In the genomic region with DNA sequence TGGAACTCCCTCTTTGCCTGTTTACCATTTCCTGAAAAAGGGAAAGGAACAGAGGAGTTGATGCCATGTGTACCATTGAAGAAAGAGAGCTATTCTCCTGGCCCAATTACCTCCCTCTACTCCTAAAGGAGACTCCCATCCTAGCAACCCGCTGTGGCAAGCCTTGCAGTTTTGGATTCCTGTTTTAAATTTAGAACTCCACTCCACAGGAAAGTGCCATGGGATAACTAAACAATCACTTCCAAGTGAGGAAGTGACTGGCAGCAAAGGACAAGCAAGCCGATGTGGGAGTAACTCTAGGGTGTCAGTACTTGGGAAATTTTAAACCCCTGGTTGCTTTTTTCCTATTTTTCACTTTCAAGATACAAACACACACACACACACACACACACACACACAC, we compare ENCODE assay signal across 24 mouse cellular contexts. TPM values are rescaled to one million over a fixed set of nuclear protein-coding genes. Genes with fewer than 3 reads are reported as not detected.
DNase-seq lines count a peak whose midpoint lies in the region; ATAC-seq and TF ChIP-seq lines count a peak whose summit lies in the region.
"Had no signal": no experiment of that assay in that cellular context is flagged by ENCODE, and none has a peak within 500 bp of the region (broad histone marks: within the 10 kb centered on the region; RNA-seq: fewer than 3 reads in every experiment).

No protein-coding gene starts in this region.

- no peak for DNase-seq in heart, embryonic 10.5 days (ENCODE audit: low spot score)
- DNase-seq in heart, postnatal 4 days: no peak
- no peak for DNase-seq in heart, adult 18-20 months
- no peak for DNase-seq in lung, postnatal 0 days (ENCODE audit: low spot score)
- DNase-seq in lung, postnatal 4 days: no peak
- no peak for DNase-seq in neural tube, embryonic 10.5 days (ENCODE audit: extremely low spot score, low spot score)
- DNase-seq: adrenal gland, postnatal 10 days; cerebellum, adult 11 months; cerebellum, adult 9-10 months; cerebellum, postnatal 36 days; gastrocnemius, postnatal 25 days; kidney, adult 9 months; kidney, postnatal 10 days; layer of hippocampus, postnatal 36 days; left cerebral cortex, postnatal 4 days; liver, postnatal 0 days; thymus, adult 2 months; thymus, postnatal 36 days had no signal

- no peak for TF ChIP-seq CTCF in lung, postnatal 0 days (IDR thresholded peaks at IDR 0.05)

- H3K27ac ChIP-seq in heart, embryonic 10.5 days: peak overlapping the region; percentile 77
- peak overlapping the region; percentile 88 for H3K27ac ChIP-seq in heart, embryonic 15.5 days
- 0 out of 2 replicates have a peak overlapping the region, but pooled peaks have one; percentile 27 for H3K27ac ChIP-seq in lung, postnatal 0 days (ENCODE audit: low read length)
- H3K27ac ChIP-seq: forebrain, embryonic 13.5 days; hindbrain, embryonic 14.5 days; liver, embryonic 12.5 days; midbrain, embryonic 13.5 days had no signal

- no peaks in the 10 kb centered on the region for H3K27me3 ChIP-seq in heart, embryonic 10.5 days (ENCODE audit: insufficient read depth, poor library complexity, severe bottlenecking)
- no peaks in the 10 kb centered on the region for H3K27me3 ChIP-seq in heart, embryonic 15.5 days
- H3K27me3 ChIP-seq in lung, postnatal 0 days (replicated peaks; ENCODE audit: insufficient read depth, low read length): no peaks in the 10 kb centered on the region
- H3K27me3 ChIP-seq: liver, embryonic 12.5 days; Patski had no signal

- no peak for TF ChIP-seq EP300 in lung, postnatal 0 days (IDR thresholded peaks at IDR 0.05)

- peak overlapping the region; percentile 25 for H3K4me2 ChIP-seq in heart, embryonic 15.5 days
- no peak overlapping the region for H3K4me2 ChIP-seq in lung, postnatal 0 days (replicated peaks; ENCODE audit: low read depth, low read length)
- H3K4me2 ChIP-seq: forebrain, embryonic 13.5 days; hindbrain, embryonic 14.5 days; liver, embryonic 12.5 days; midbrain, embryonic 13.5 days had no signal

- ATAC-seq in heart, embryonic 15.5 days (replicated peaks; ENCODE audit: insufficient number of reproducible peaks, insufficient read depth, low FRiP score, low read depth): 0 out of 2 replicates have a peak, but pooled peaks have one; percentile 41
- ATAC-seq in lung, postnatal 0 days: no peak
- ATAC-seq: liver, embryonic 12.5 days; liver, postnatal 0 days; midbrain, embryonic 13.5 days; Patski had no signal

- 15% methylated on average over 2 of the region's 2 CpGs for WGBS in heart, embryonic 10.5 days
- 19% methylated on average over 2 of the region's 2 CpGs for whole genome bisulfite sequencing in heart, embryonic 15.5 days
- 20% methylated on average over 2 of the region's 2 CpGs for WGBS in lung, postnatal 0 days

- no peak overlapping the region for H3K4me3 ChIP-seq in heart, embryonic 10.5 days
- H3K4me3 ChIP-seq in heart, embryonic 15.5 days: no peak overlapping the region
- no peak overlapping the region for H3K4me3 ChIP-seq in lung, postnatal 0 days (ENCODE audit: low read depth, low read length)
- H3K4me3 ChIP-seq: forebrain, embryonic 13.5 days; liver, embryonic 12.5 days; midbrain, embryonic 13.5 days had no signal

- no peaks in the 10 kb centered on the region for H3K9me3 ChIP-seq in heart, embryonic 10.5 days
- H3K9me3 ChIP-seq in heart, embryonic 15.5 days (replicated peaks): no peaks in the 10 kb centered on the region
- no peaks in the 10 kb centered on the region for H3K9me3 ChIP-seq in lung, postnatal 0 days (ENCODE audit: low read length)
- H3K9me3 ChIP-seq: forebrain, embryonic 13.5 days; liver, embryonic 12.5 days; midbrain, embryonic 13.5 days had no signal

- H3K9ac ChIP-seq in heart, embryonic 15.5 days: no peak overlapping the region
- H3K9ac ChIP-seq in lung, postnatal 0 days (replicated peaks; ENCODE audit: low read depth): no peak overlapping the region
- H3K9ac ChIP-seq: forebrain, embryonic 13.5 days; hindbrain, embryonic 14.5 days; liver, embryonic 12.5 days; liver, postnatal 0 days; midbrain, embryonic 13.5 days had no signal

- peaks cover 40% of the 10 kb centered on the region for H3K4me1 ChIP-seq in heart, embryonic 10.5 days
- H3K4me1 ChIP-seq in heart, embryonic 15.5 days (replicated peaks): peaks cover 37% of the 10 kb centered on the region
- no peaks in the 10 kb centered on the region; the same call in 1 of the 2 replicates for H3K4me1 ChIP-seq in lung, postnatal 0 days (ENCODE audit: insufficient read depth, low read depth, low read length)

- peaks cover 24% of the 10 kb centered on the region for H3K36me3 ChIP-seq in heart, embryonic 10.5 days
- H3K36me3 ChIP-seq in heart, embryonic 15.5 days: peaks cover 24% of the 10 kb centered on the region
- peaks cover 4% of the 10 kb centered on the region; the same call in 1 of the 2 replicates for H3K36me3 ChIP-seq in lung, postnatal 0 days (ENCODE audit: insufficient read depth, low read length)

RNA-seq across cellular contexts. Expression of gene 2410004B18Rik, which starts 8.8 kb away (rescaled TPM):
- 43.3 and 55.7 TPM in 2 replicates for polyA plus RNA-seq in heart, embryonic 10.5 days (2016; fragmentation: Nextera tagmentation; extraction: Ambion mirVana)
- 10 to 100 TPM; 24.8 to 25.5 TPM for total RNA-seq in heart, postnatal 4 days (2021)
- 39.3 and 45.4 TPM in 2 replicates for polyA plus RNA-seq in heart, embryonic 15.5 days (2015; fragmentation: Nextera tagmentation; extraction: Ambion mirVana)
- 10 to 100 TPM; 18.0 to 20.6 TPM for total RNA-seq in heart, adult 18-20 months (2021)
- 40.2 and 47.6 TPM in 2 replicates for polyA plus RNA-seq in lung, postnatal 0 days (2015; fragmentation: Nextera tagmentation; extraction: Ambion mirVana)

RNA-seq across cellular contexts. Expression of gene Bcl10, which starts 24.1 kb away (rescaled TPM):
- 39.1 and 41.1 TPM in 2 replicates for polyA plus RNA-seq in heart, embryonic 10.5 days (2016; fragmentation: Nextera tagmentation; extraction: Ambion mirVana)
- total RNA-seq in heart, postnatal 4 days (2021): 10 to 100 TPM; 25.5 to 27.4 TPM
- polyA plus RNA-seq in heart, embryonic 15.5 days (2015; fragmentation: Nextera tagmentation; extraction: Ambion mirVana): 38.2 and 38.5 TPM in 2 replicates
- 10 to 100 TPM; 16.1 to 16.5 TPM for total RNA-seq in heart, adult 18-20 months (2021)
- 54.3 and 63.5 TPM in 2 replicates for polyA plus RNA-seq in lung, postnatal 0 days (2015; fragmentation: Nextera tagmentation; extraction: Ambion mirVana)

RNA-seq across cellular contexts. Expression of gene Syde2, which starts 41.0 kb away (rescaled TPM):
- 3.1 and 3.4 TPM in 2 replicates for polyA plus RNA-seq in heart, embryonic 10.5 days (2016; fragmentation: Nextera tagmentation; extraction: Ambion mirVana)
- 10 to 100 TPM; 33.2 to 35.2 TPM for total RNA-seq in heart, postnatal 4 days (2021)
- polyA plus RNA-seq in heart, embryonic 15.5 days (2015; fragmentation: Nextera tagmentation; extraction: Ambion mirVana): 8.3 and 8.6 TPM in 2 replicates
- 10 to 100 TPM; 16.2 to 16.7 TPM for total RNA-seq in heart, adult 18-20 months (2021)
- polyA plus RNA-seq in lung, postnatal 0 days (2015; fragmentation: Nextera tagmentation; extraction: Ambion mirVana): 2.6 and 3.1 TPM in 2 replicates

Comparison
In these comparisons a context has a peak if more than half of its experiments do, and no peak if none do; other contexts are left out.
1. H3K27ac ChIP-seq: peak in every context shown above with its lines; median percentile 88 in heart, embryonic 15.5 days; 77 in heart, embryonic 10.5 days; 27 in lung, postnatal 0 days.